Mouse (Mus musculus): ENCODE measurements around the gene Kat7. TPM values are rescaled to one million over a fixed set of nuclear protein-coding genes. Genes with fewer than 3 reads are reported as not detected.
A peak's percentile ranks its signal among the peaks of the same experiment; 100 is the strongest.

Gene Kat7
- polyA plus RNA-seq, 1 experiment from 2014 or later = 19.4 TPM

GRCm38 (mm10) chr11:95245456-95245855 is 64.6 kb downstream of the Kat7 start:
- no peak for ATAC-seq
- H3K9me3 ChIP-seq (ENCODE audit: low read length) = no peaks in the 10 kb centered on the region

GRCm38 (mm10) chr11:95242653-95243052 is 67.4 kb downstream of the Kat7 start:
- Histone ChIP-seq H3K27ac (ENCODE audit: low read depth) (no peak overlapping the region), H3K4me1 (ENCODE audit: insufficient read depth) (no peaks in the 10 kb centered on the region), H3K4me2 (ENCODE audit: low read depth, low read length) (no peak overlapping the region), H3K9me3 (ENCODE audit: low read length) (no peaks in the 10 kb centered on the region), H3K27me3 (ENCODE audit: insufficient read depth, low read length) (0 out of 2 replicates have a peak, but pooled peaks cover 3% of the 10 kb centered on the region), H3K36me3 (replicated peaks; ENCODE audit: insufficient read depth, low read length) (no peaks in the 10 kb centered on the region), H3K9ac (replicated peaks) (no peak overlapping the region), H3K4me3 (ENCODE audit: low read depth, low read length) (no peak overlapping the region)
- TF ChIP-seq CTCF (IDR thresholded peaks at IDR 0.05; ENCODE audit: low read depth) (no peak), EP300 (IDR thresholded peaks at IDR 0.05; ENCODE audit: low read depth) (no peak)
- 59% methylated on average over 6 of the region's 6 CpGs for WGBS (ENCODE audit: insufficient replicate concordance)
- ATAC-seq (no peak), DNase-seq (no peak)

More at GRCm38 (mm10) chr11:95245456-95245855, 64.6 kb downstream of the Kat7 start:
- Histone ChIP-seq H3K36me3 (replicated peaks; ENCODE audit: insufficient read depth, low read length) (no peaks in the 10 kb centered on the region), H3K9ac (replicated peaks) (no peak overlapping the region), H3K4me3 (ENCODE audit: low read depth, low read length) (no peak overlapping the region), H3K4me2 (ENCODE audit: low read depth, low read length) (no peak overlapping the region), H3K27me3 (ENCODE audit: insufficient read depth, low read length) (peaks cover 4% of the 10 kb centered on the region; the same call in 1 of the 2 replicates), H3K4me1 (ENCODE audit: insufficient read depth) (no peaks in the 10 kb centered on the region), H3K27ac (ENCODE audit: low read depth) (no peak overlapping the region)
- DNase-seq = no peak
- WGBS (ENCODE audit: insufficient replicate concordance) = 63% methylated on average over 7 of the region's 7 CpGs
- no peak for TF ChIP-seq EP300 (IDR thresholded peaks at IDR 0.05; ENCODE audit: low read depth)
- no peak for TF ChIP-seq CTCF (IDR thresholded peaks at IDR 0.05; ENCODE audit: low read depth)

GRCm38 (mm10) chr11:95238477-95238876 is 71.6 kb downstream of the Kat7 start:
- WGBS (ENCODE audit: insufficient replicate concordance) = 57% methylated on average over 6 of the region's 6 CpGs
- Histone ChIP-seq H3K9me3 (ENCODE audit: low read length) (no peaks in the 10 kb centered on the region), H3K36me3 (replicated peaks; ENCODE audit: insufficient read depth, low read length) (no peaks in the 10 kb centered on the region), H3K27ac (ENCODE audit: low read depth) (no peak overlapping the region), H3K4me2 (ENCODE audit: low read depth, low read length) (no peak overlapping the region), H3K9ac (replicated peaks) (no peak overlapping the region), H3K27me3 (ENCODE audit: insufficient read depth, low read length) (0 out of 2 replicates have a peak, but pooled peaks cover 7% of the 10 kb centered on the region), H3K4me1 (ENCODE audit: insufficient read depth) (no peaks in the 10 kb centered on the region), H3K4me3 (ENCODE audit: low read depth, low read length) (no peak overlapping the region)
- ATAC-seq = no peak
- no peak for DNase-seq
- TF ChIP-seq CTCF (IDR thresholded peaks at IDR 0.05; ENCODE audit: low read depth) (no peak), EP300 (IDR thresholded peaks at IDR 0.05; ENCODE audit: low read depth) (no peak)

GRCm38 (mm10) chr11:95232329-95232696 is 77.7 kb downstream of the Kat7 start:
- Histone ChIP-seq H3K27me3 (ENCODE audit: insufficient read depth, low read length) (peaks cover 10% of the 10 kb centered on the region; the same call in 1 of the 2 replicates), H3K4me1 (ENCODE audit: insufficient read depth) (no peaks in the 10 kb centered on the region), H3K36me3 (replicated peaks; ENCODE audit: insufficient read depth, low read length) (no peaks in the 10 kb centered on the region), H3K9ac (replicated peaks) (no peak overlapping the region), H3K27ac (ENCODE audit: low read depth) (no peak overlapping the region), H3K9me3 (ENCODE audit: low read length) (no peaks in the 10 kb centered on the region), H3K4me3 (ENCODE audit: low read depth, low read length) (no peak overlapping the region), H3K4me2 (ENCODE audit: low read depth, low read length) (no peak overlapping the region)
- no peak for TF ChIP-seq CTCF (IDR thresholded peaks at IDR 0.05; ENCODE audit: low read depth)
- no peak for TF ChIP-seq EP300 (IDR thresholded peaks at IDR 0.05; ENCODE audit: low read depth)
- ATAC-seq (no peak), DNase-seq (no peak)
- WGBS (ENCODE audit: insufficient replicate concordance) = 20% methylated on average over 6 of the region's 6 CpGs

GRCm38 (mm10) chr11:95231688-95232328 is 78.2 kb downstream of the Kat7 start:
- TF ChIP-seq CTCF (IDR thresholded peaks at IDR 0.05; ENCODE audit: low read depth) (peak; percentile 80), EP300 (IDR thresholded peaks at IDR 0.05; ENCODE audit: low read depth) (no peak)
- 0 out of 2 replicates have a peak overlapping the region, but pooled peaks have one; percentile 20 for H3K4me2 ChIP-seq (ENCODE audit: low read depth, low read length)
- 11% methylated on average over 24 of the region's 24 CpGs for WGBS (ENCODE audit: insufficient replicate concordance)
- no peak overlapping the region for H3K4me3 ChIP-seq (ENCODE audit: low read depth, low read length)
- H3K9me3 ChIP-seq (ENCODE audit: low read length) = no peaks in the 10 kb centered on the region
- H3K27ac ChIP-seq (ENCODE audit: low read depth) = no peak overlapping the region
- peak overlapping the region; percentile 26 for H3K9ac ChIP-seq (replicated peaks)
- DNase-seq = peak; percentile 87
- H3K27me3 ChIP-seq (ENCODE audit: insufficient read depth, low read length) = peaks cover 10% of the 10 kb centered on the region; the same call in 1 of the 2 replicates
- no peaks in the 10 kb centered on the region for H3K4me1 ChIP-seq (ENCODE audit: insufficient read depth)
- no peaks in the 10 kb centered on the region for H3K36me3 ChIP-seq (replicated peaks; ENCODE audit: insufficient read depth, low read length)
- ATAC-seq = peak; percentile 66; the same call in 1 of the 2 replicates

- Histone ChIP-seq H3K4me1 (ENCODE audit: insufficient read depth) (peaks cover 8% of the 10 kb centered on the region), H3K36me3 (replicated peaks; ENCODE audit: insufficient read depth, low read length) (no peaks in the 10 kb centered on the region), H3K9ac (replicated peaks) (no peak overlapping the region), H3K9me3 (ENCODE audit: low read length) (no peaks in the 10 kb centered on the region), H3K27me3 (ENCODE audit: insufficient read depth, low read length) (peaks cover 34% of the 10 kb centered on the region), H3K4me3 (ENCODE audit: low read depth, low read length) (no peak overlapping the region), H3K4me2 (ENCODE audit: low read depth, low read length) (no peak overlapping the region), H3K27ac (ENCODE audit: low read depth) (no peak overlapping the region)
- ATAC-seq (no peak), DNase-seq (no peak)
- 45% methylated on average over 5 of the region's 5 CpGs for WGBS (ENCODE audit: insufficient replicate concordance)
- TF ChIP-seq CTCF (IDR thresholded peaks at IDR 0.05; ENCODE audit: low read depth) = no peak
- TF ChIP-seq EP300 (IDR thresholded peaks at IDR 0.05; ENCODE audit: low read depth) = no peak
Measured at GRCm38 (mm10) chr11:95227467-95227866, 82.6 kb downstream of the Kat7 start.

Measured in liver, postnatal 0 days (tissue).